Comparison of ENCODE assay signal across 11 mouse cellular contexts in the genomic region with DNA sequence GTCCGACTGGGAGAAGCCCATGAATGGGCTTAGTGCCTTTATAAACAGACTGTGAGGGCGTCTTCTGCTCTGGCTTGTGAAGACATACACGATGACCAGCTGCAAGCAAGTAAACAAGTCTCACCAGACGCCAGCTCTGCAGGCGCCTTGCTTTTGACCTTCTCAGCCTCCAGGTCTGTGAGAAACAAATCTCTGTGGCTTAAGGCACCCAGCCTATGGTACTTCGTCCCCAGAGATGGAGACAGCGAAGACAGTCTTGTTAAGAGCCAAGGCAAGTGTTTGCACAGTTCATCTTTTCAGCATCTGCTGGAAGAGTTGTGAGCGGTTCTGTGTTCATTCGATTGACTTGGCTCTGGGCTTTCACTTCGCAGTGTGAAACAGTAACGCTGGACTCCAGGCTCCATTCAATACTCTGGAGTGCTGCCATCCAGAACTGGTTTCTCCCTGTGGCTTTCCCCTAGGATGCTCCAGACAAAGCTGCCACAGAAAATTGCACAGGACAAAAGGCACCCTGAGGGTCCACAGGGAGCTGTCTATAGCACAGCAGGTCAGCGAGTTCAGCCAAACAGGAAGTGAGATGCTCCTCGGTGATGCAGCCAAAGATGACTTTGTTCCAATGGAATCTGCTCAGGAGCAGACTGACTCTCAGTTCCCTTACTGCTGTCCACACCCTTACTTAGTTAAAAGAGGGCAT.
A peak's percentile ranks its signal among the peaks of the same experiment; 100 is the strongest.
DNase-seq lines count a peak whose midpoint lies in the region; ATAC-seq and TF ChIP-seq lines count a peak whose summit lies in the region.
"Had no signal": no experiment of that assay in that cellular context is flagged by ENCODE, and none has a peak within 500 bp of the region (broad histone marks: within the 10 kb centered on the region; RNA-seq: fewer than 3 reads in every experiment).

No protein-coding gene starts in this region.

- H3K27me3 ChIP-seq in intestine, embryonic 15.5 days (replicated peaks) = no peaks in the 10 kb centered on the region
- H3K27me3 ChIP-seq in intestine, postnatal 0 days (replicated peaks; ENCODE audit: control insufficient read depth, insufficient read depth, low read length) = no peaks in the 10 kb centered on the region
- H3K27me3 ChIP-seq in midbrain, embryonic 14.5 days (ENCODE audit: control insufficient read depth, insufficient read depth, low read length) = no peaks in the 10 kb centered on the region
- H3K27me3 ChIP-seq: embryonic facial prominence, embryonic 12.5 days; liver, embryonic 15.5 days had no signal

- 46% methylated on average over 13 of the region's 13 CpGs for WGBS in intestine, embryonic 15.5 days
- 52% methylated on average over 13 of the region's 13 CpGs for WGBS in intestine, postnatal 0 days
- WGBS in midbrain, embryonic 14.5 days = 53% methylated on average over 13 of the region's 13 CpGs

- DNase-seq in ZHBTc4 (ENCODE audit: low read depth, low spot score) = peak; percentile 68
- DNase-seq in midbrain, embryonic 14.5 days = peak; percentile 43
- no peak for DNase-seq in left cerebral cortex, adult 11 months (ENCODE audit: low spot score)
- no peak for DNase-seq in ovary, postnatal 14 days (ENCODE audit: low spot score)
- DNase-seq: kidney, adult 18-20 months had no signal

- ATAC-seq in intestine, embryonic 15.5 days = no peak
- no peak for ATAC-seq in intestine, postnatal 0 days
- peak; percentile 52 for ATAC-seq in granulocyte monocyte progenitor cell, adult 5-6 weeks (replicated peaks; ENCODE audit: poor library complexity, severe bottlenecking)
- no peak for ATAC-seq in midbrain, embryonic 14.5 days (ENCODE audit: low FRiP score, low TSS enrichment)
- ATAC-seq in activated CD4-positive, CD25-positive, alpha-beta regulatory T cell, adult 4 months = no peak

- H3K27ac ChIP-seq in intestine, embryonic 15.5 days = peak overlapping the region; percentile 40; the same call in 1 of the 2 replicates
- no peak overlapping the region for H3K27ac ChIP-seq in intestine, postnatal 0 days (ENCODE audit: low read depth, low read length)
- H3K27ac ChIP-seq in midbrain, embryonic 14.5 days (replicated peaks; ENCODE audit: low read depth, low read length) = no peak overlapping the region
- H3K27ac ChIP-seq: embryonic facial prominence, embryonic 12.5 days; liver, embryonic 15.5 days had no signal

- no peak for TF ChIP-seq CTCF in intestine, postnatal 0 days (IDR thresholded peaks at IDR 0.05; ENCODE audit: low read depth)

- H3K36me3 ChIP-seq in intestine, embryonic 15.5 days = no peaks in the 10 kb centered on the region
- no peaks in the 10 kb centered on the region for H3K36me3 ChIP-seq in intestine, postnatal 0 days (ENCODE audit: control insufficient read depth, insufficient read depth)
- H3K36me3 ChIP-seq in midbrain, embryonic 14.5 days (ENCODE audit: control insufficient read depth, insufficient read depth, low read length) = no peaks in the 10 kb centered on the region
- H3K36me3 ChIP-seq: embryonic facial prominence, embryonic 12.5 days; liver, embryonic 15.5 days had no signal

- H3K4me1 ChIP-seq in intestine, embryonic 15.5 days (replicated peaks) = no peaks in the 10 kb centered on the region
- H3K4me1 ChIP-seq in intestine, postnatal 0 days (replicated peaks; ENCODE audit: control insufficient read depth, insufficient read depth, low read length) = no peaks in the 10 kb centered on the region
- no peaks in the 10 kb centered on the region for H3K4me1 ChIP-seq in midbrain, embryonic 14.5 days (ENCODE audit: control insufficient read depth, insufficient read depth, low read length)
- H3K4me1 ChIP-seq: embryonic facial prominence, embryonic 12.5 days; liver, embryonic 15.5 days had no signal

- no peak overlapping the region for H3K4me2 ChIP-seq in intestine, embryonic 15.5 days (replicated peaks)
- no peak overlapping the region for H3K4me2 ChIP-seq in intestine, postnatal 0 days (replicated peaks; ENCODE audit: low read depth)
- no peak overlapping the region for H3K4me2 ChIP-seq in midbrain, embryonic 14.5 days (ENCODE audit: low read length)
- H3K4me2 ChIP-seq: embryonic facial prominence, embryonic 12.5 days; liver, embryonic 15.5 days had no signal

- H3K4me3 ChIP-seq in intestine, embryonic 15.5 days (replicated peaks) = no peak overlapping the region
- no peak overlapping the region for H3K4me3 ChIP-seq in intestine, postnatal 0 days (ENCODE audit: low read depth, low read length)
- no peak overlapping the region for H3K4me3 ChIP-seq in midbrain, embryonic 14.5 days (replicated peaks; ENCODE audit: low read depth, low read length)
- H3K4me3 ChIP-seq: embryonic facial prominence, embryonic 12.5 days; liver, embryonic 15.5 days had no signal

- no peak overlapping the region for H3K9ac ChIP-seq in intestine, embryonic 15.5 days
- H3K9ac ChIP-seq in intestine, postnatal 0 days (ENCODE audit: low read depth, low read length) = no peak overlapping the region
- no peak overlapping the region for H3K9ac ChIP-seq in midbrain, embryonic 14.5 days (replicated peaks; ENCODE audit: low read length)
- H3K9ac ChIP-seq: embryonic facial prominence, embryonic 12.5 days; liver, embryonic 15.5 days had no signal

- H3K9me3 ChIP-seq in intestine, embryonic 15.5 days = no peaks in the 10 kb centered on the region
- H3K9me3 ChIP-seq in intestine, postnatal 0 days (ENCODE audit: control insufficient read depth) = no peaks in the 10 kb centered on the region
- H3K9me3 ChIP-seq in midbrain, embryonic 14.5 days (ENCODE audit: control insufficient read depth, low read length) = no peaks in the 10 kb centered on the region
- H3K9me3 ChIP-seq: embryonic facial prominence, embryonic 12.5 days; liver, embryonic 15.5 days had no signal

Comparison
In these comparisons a context has a peak if more than half of its experiments do, and no peak if none do; other contexts are left out.
1. DNase-seq: peak in ZHBTc4 (single experiment) and midbrain, embryonic 14.5 days (single experiment); none in left cerebral cortex, adult 11 months (single experiment) and ovary, postnatal 14 days (single experiment).